Mouse (Mus musculus) pancreas, adult 10 weeks (tissue): ENCODE data around the gene Plekhm1. TPM values are rescaled to one million over a fixed set of nuclear protein-coding genes. Genes with fewer than 3 reads are reported as not detected.

Experiments
- polyA plus RNA-seq: library from polyadenylated mRNA; stranded (reverse); fragments of 350-450 nt; fragmentation: Illumina TruSeq; extraction: RNeasy Lipid Tissue Mini Kit (QIAGEN cat#74804); gene quantifications from one replicate; pipeline ENCODE4 v1.2.3, GENCODE M21; 2015; ENCODE audit warnings: low read depth, low replicate concordance; ENCODE audit not compliant: insufficient read depth

Gene Plekhm1
- polyA plus RNA-seq: 2.8 TPM

DNA sequence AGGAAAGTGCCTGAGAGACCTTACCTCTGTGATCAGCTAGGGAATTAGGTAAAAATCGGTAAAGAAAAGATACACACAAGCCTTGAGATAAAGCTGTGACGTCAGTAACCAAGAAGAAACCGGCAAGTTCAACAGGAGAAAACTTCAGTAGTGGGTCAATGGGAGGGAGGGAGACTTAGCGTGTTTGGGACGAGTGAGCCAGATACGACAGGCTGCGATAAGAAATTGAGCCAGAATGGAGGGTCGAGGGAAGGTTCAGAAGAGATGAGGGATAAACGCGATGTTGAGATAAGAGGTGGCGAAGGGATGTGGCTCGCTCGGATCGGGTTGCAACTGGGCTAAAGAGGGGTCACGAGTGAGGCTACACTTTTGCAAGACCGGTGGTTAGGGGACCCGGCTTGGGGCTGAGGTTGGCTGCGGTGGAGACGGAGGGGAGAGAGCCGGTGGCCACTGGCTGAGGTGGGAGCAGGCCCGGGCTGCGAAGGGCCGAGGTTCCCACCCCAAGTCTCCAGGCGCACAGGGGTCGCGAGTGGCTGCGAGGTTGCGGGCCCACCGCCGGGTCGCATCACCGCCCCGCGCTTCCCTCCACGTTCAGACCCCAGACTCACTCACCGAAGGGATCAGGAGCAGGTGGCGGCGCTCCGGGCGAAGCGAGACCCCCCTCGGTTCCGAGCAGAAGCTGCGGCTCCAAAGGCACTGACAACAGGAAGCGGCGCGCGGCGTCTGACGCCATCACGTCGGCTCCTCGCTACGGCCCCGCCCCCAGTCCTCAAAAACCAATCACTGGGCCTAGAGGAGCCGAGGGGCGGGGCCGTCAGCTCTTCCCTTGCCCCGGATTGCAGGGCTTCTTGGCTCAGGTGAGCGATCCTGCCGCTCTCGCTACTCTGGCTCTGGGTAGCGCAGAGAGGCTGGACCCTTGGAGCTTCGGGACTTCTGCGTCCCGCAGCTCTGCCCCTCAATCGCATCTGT is at the start of gene Plekhm1:
TSS of gene Plekhm1 (minus strand) at position 707 of the 969 bp plus-strand sequence.

GRCm38 (mm10) chr11:103363214-103364148 is 49.0 kb downstream of the Plekhm1 start, which contains the start of gene Arhgap27:
TSS of gene Arhgap27 (minus strand) at chr11:103363692.

Other genes with a start within 250 kb of the Plekhm1 start
- gene Fmnl1, start 241.6 kb downstream of the Plekhm1 start, polyA plus RNA-seq: 2.7 TPM
- 1.8 TPM for gene 1700023F06Rik, start 204.1 kb downstream of the Plekhm1 start, polyA plus RNA-seq
- not detected for gene Spata32, start 194.3 kb downstream of the Plekhm1 start, polyA plus RNA-seq
- gene Map3k14, start 145.2 kb downstream of the Plekhm1 start, polyA plus RNA-seq: 1.4 TPM
- gene Arhgap27, start 49.0 kb downstream of the Plekhm1 start, polyA plus RNA-seq: 6.7 TPM
- not detected for gene Lrrc37a, start 91.9 kb upstream of the Plekhm1 start, polyA plus RNA-seq
- not detected for gene Gm884, start 208.5 kb upstream of the Plekhm1 start, polyA plus RNA-seq
- not detected for gene Lyzl6, start 226.2 kb upstream of the Plekhm1 start, polyA plus RNA-seq
- not detected for gene Rprml, start 236.9 kb upstream of the Plekhm1 start, polyA plus RNA-seq